Mouse (Mus musculus) right cerebral cortex, postnatal 14 days (tissue): ENCODE results near the gene Efhc1.

Experiments used
- DNase-seq: peaks from one replicate; pipeline ENCODE4 v3.0.0; 2022

Efhc1 gene

DNA sequence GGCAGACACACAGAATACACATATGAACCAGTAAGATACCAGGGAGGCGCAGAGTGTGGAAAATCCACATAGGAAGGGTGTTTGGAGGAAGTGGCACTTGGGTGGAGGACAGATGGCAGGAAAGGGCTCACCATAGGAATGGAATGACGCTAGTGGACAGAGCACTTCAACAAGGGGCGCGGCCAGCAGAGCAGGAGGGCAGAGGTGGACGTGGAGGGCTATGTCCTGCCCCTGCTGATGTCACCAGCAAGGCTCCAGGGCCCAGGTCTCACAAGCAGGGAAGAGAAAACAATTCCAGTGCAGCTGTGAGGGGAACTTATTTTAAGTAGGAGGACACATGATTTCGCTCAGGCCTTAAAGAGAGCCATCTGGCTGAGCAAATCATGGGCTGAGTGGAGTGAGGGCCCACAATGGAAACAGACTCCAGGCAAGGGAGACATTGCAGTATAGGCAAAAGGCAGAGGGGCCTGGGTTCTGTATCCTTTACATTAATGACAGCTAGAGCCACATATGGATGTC, 58.9 kb downstream of the Efhc1 start:
- no peak for DNase-seq

DNA sequence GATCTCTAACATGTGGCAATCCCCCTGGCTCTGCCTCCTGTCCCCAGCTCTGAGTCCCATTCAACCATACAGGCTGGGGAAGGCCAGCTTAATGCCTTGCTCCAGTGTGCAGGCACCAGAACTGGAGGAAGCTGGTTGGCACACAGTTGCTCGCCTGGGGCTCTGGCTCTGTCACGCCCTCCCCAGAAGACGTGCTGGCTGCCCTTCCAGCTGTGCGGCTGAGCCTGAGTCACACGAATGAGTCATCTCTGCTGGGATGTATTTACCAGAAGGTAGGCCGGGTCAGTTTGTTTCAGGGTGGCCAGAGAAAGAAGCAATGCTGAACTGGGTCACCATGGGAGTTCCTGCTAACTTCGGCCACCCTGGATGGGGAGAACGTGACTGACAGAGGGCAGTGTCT, 63.0 kb downstream of the Efhc1 start:
- peak; percentile 15 for DNase-seq

DNA sequence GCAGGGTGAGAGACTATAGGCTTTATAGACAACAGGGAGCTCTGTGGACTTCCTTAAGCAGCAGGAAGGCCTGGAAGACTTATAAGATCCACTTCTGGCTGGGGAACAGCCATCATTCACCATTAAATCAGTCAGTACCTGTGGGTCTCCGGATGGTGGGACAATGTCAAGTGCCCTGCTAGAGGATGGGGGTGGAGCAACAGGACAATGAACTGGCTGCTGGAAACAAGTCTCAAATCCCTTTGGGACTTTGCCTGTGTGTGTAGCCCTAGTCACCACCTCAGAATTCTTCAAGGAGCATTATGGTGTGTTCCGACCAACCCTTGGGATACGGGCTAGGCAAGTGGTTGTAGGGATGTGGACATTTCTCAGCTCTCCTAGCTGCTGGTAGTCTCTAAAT, 71.7 kb downstream of the Efhc1 start:
- no peak for DNase-seq

DNA sequence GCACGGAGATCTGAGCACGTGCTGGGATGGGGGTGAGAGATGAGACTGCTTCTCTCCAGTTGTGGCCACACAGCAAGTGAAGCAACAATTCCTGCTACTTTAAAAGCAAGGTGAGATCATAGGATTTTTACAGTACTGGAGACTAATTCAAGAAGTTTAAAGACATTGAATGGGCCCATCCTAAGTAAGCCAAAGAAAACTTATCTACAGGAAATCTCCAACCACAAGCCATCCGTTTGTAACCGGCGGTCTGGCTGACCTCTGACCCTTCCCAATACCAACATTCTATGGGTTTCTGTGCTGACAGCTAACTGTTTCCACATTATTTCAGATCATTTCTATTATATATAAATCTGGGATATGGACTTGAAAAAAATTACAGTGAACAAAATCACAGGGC, 73.8 kb downstream of the Efhc1 start:
- no peak for DNase-seq

DNA sequence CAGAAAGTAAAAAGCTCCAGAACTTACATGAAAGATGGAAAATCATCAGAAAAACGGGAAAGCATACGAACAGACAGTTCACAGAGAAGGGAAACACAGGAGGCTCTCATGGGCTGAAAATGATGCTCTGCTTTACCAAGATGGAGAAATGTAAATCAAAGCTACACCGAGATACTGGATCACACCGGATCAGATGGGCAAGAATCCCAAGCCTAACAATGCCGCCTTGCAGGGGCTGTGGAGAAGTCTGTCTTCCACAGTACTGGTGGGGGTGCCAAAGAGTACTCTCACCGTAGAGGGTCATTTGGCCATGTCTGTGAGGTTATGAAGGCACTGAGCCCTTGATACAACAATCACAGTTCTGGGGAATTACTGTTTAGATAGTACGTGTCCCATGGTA, 75.1 kb downstream of the Efhc1 start:
- no peak for DNase-seq

DNA sequence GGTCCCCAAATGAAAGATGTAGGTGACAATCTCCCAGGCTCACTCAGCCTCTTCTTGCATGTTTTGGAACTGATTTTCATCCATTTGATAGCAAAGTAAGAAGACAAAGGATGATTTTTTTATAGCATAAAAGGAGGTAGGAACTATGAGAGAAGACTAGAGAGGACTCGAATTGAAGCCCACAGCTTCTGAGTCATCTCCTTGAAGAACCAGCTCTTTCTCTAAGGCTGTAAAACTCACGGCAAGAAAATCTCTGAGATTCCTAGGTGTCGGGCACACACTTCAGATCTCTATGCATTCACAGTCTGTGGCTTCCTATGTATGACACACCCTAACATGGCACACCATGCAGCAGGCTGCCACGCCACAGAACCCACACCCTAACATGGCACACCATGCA, 77.6 kb downstream of the Efhc1 start:
- DNase-seq = no peak

DNA sequence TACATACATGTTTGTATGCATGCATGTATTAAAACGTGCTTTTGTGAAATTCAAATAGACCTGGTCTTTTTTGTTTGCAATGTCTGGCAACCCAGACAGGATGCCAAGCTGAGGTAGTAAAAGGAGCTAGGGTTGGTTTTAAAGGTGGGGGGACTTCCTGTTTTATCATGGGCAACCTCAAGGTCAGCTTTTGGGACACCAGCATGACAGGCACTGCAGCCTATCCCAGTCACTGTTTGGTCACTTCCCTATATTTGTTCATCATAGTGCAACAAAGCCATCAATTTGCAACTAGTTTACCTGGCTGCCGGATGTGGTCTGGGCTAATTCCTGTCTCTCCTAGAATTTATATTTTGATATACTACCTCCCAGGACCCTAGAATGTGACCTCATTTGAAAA, 80.2 kb downstream of the Efhc1 start:
- no peak for DNase-seq

DNA sequence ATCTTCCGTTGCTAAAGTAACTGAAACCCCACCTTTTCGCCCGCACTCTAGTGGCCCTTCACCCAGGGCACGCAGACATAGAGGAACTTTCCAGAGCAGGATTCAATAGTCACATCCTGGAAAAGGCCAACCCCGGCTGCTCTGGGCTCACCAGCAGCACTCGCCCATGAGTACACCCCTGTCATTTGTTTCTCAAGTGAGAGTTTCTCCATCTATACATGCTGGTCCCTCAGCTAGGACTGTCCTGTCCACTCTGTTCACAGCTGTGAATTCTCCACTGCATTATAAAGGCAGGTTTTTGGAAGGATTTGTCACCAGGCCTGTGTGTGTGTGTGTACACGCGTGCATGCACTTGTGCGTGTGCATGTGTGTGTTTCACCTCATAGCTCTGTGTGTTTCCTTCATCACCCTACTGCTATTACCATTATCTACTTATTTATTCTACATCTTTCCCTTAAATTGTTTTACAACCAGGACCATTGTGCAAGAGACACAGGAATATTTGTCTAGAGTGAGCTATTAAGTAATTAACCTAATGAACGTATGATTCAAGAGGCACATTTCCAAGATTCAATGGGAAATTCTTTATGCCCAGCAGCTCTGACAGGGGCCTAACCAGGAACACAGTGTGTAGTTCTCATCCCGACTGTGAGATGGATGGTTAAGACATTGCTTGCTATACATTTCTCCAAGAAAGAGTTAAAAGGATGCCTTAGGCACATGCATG, 81.8 kb downstream of the Efhc1 start:
- no peak for DNase-seq

DNA sequence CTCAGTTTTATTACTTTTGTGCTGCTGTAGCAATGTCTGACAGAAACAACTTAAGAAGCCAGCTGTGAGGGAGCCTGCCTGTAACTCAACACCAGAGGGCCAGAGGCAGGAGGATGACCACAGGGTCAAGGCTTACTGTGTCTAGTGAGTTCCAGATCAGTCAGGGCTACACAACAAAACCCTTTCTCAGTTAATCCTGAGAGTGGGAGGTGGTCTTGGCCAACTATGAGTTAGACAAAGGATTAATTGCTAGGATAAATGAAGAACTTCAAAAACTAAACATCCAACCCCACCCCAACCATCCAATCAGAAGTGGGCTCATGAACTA, 82.3 kb downstream of the Efhc1 start:
- DNase-seq = no peak

DNA sequence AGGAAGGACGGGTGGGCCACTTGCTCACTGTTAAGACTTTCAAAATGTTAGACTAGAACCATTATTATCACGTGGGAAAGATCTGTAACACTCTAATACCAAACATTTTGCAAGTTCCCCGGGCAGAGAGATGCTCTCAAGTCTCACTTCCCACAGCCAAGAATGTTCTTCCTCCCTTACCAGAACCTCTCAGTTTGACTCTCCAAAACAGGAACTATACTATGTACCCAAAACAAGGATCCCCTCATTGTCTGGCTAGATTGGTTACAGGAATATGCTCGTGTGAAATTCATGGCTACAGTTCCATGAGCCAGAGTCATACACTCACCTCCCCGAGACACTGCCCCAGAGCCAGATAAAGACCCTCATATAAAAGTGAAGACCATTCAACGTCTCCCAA, 84.5 kb downstream of the Efhc1 start:
- DNase-seq = no peak

DNA sequence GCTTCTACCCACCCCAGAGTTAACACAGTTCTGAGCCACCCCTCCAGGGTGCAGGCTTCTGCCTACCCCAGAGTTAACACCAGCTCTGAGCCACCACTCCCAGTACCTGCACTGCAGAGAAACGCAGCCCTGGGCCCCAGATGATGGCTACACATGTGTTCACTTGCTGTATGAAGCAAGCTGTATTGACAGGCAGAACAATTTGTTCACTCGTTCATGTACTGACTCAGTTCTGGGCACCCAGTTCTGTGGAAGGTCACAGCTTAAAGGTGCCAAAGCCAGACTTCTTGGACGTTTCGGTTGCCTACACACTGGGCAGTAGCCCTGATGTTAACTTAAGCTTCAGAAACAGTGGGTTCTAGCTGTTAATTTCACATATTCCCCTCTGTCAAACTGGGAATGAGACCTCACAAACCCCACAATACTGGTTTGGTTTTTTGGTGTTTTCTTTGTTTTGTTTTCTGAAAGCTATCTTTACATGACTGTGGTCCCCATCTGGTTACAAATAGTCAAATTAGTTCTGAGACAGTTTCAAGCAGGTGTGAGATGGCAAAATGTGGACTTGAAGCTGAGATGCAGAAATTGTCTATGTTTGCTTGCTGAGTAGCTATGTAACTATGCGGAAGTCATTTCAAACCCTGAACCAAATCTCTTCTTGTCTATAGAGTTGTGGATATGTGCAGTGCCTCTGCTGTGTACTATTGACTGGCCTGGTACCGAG, 86.6 kb downstream of the Efhc1 start:
- no peak for DNase-seq

DNA sequence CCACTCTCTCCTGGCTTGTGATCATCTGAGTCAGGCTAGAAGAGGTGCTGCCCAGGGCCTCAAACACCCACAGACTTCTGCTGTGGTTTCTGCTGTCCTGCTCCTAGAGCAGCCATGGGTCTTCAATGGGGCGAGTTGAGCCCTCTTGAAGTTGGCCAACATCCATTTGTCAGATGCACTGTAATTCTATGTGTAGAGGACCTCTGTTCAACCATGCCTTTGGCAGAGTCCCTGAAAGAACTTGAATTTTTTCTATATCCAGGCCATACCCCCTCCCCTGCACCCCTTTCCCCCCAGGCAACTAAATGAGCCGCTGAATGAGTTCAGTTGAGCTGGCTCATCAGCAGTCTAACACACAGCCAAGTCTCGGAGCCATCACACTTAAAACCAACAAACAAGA, 88.1 kb downstream of the Efhc1 start:
- DNase-seq = no peak

DNA sequence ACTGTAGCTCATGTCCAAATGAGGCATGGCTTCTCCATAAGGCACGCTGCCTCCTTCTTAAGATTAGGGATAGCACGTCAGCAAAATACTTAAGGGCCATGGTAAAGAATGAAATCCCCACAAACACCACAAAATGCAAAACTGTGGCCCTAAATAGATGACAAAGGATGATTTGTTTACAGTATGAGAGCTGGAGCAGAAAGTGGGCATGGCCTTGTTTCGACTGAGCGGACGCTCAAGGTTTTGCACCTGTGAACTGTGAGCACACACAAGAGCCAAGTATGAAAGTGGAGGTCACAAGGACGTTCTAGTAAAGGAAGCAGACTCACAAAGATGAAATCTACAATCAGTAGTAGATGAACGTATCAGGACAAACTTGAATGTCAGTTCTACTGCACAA, 88.7 kb downstream of the Efhc1 start:
- no peak for DNase-seq
